Mouse (Mus musculus) NIH3T3 (cell line): ENCODE results near the gene Cdh13.

Source experiments
- DNase-seq: peaks from one replicate; pipeline ENCODE4 v3.0.0-alpha.2; 2012; ENCODE audit warnings: low read depth

Cdh13 gene

GRCm38 (mm10) chr8:119258642-119259041, 975.1 kb downstream of the Cdh13 start:
- peak; percentile 36 for DNase-seq

- no peak for DNase-seq
Observed at GRCm38 (mm10) chr8:119263750-119264149, 980.2 kb downstream of the Cdh13 start.

GRCm38 (mm10) chr8:119266304-119266703, 982.8 kb downstream of the Cdh13 start:
- no peak for DNase-seq

- DNase-seq, result no peak
Observed at GRCm38 (mm10) chr8:119269576-119269975, 986.0 kb downstream of the Cdh13 start.

- no peak for DNase-seq
Observed at GRCm38 (mm10) chr8:119270371-119270770, 986.8 kb downstream of the Cdh13 start.

- DNase-seq, result no peak
Observed at GRCm38 (mm10) chr8:119272891-119273290, 989.4 kb downstream of the Cdh13 start.

GRCm38 (mm10) chr8:119275442-119275841, 991.9 kb downstream of the Cdh13 start:
- no peak for DNase-seq

GRCm38 (mm10) chr8:119277047-119277451, 993.5 kb downstream of the Cdh13 start:
- no peak for DNase-seq

- no peak for DNase-seq
Observed at GRCm38 (mm10) chr8:119281761-119282160, 998.2 kb downstream of the Cdh13 start.

GRCm38 (mm10) chr8:119284516-119284915, 1001.0 kb downstream of the Cdh13 start:
- no peak for DNase-seq

- no peak for DNase-seq
Observed at GRCm38 (mm10) chr8:119284920-119285319, 1001.4 kb downstream of the Cdh13 start.

GRCm38 (mm10) chr8:119295477-119295876, 1011.9 kb downstream of the Cdh13 start:
- DNase-seq, result peak; percentile 4

- peak; percentile 38 for DNase-seq
Observed at GRCm38 (mm10) chr8:119297752-119298151, 1014.2 kb downstream of the Cdh13 start.

GRCm38 (mm10) chr8:119300335-119300734, 1016.8 kb downstream of the Cdh13 start:
- no peak for DNase-seq

GRCm38 (mm10) chr8:119304196-119304595, 1020.7 kb downstream of the Cdh13 start:
- no peak for DNase-seq

GRCm38 (mm10) chr8:119311412-119311811, 1027.9 kb downstream of the Cdh13 start:
- DNase-seq, result peak; percentile 55

- DNase-seq, result no peak
Observed at GRCm38 (mm10) chr8:119323215-119323614, 1039.7 kb downstream of the Cdh13 start.

- no peak for DNase-seq
Observed at GRCm38 (mm10) chr8:119339546-119339945, 1056.0 kb downstream of the Cdh13 start.

GRCm38 (mm10) chr8:119343606-119344005, 1060.1 kb downstream of the Cdh13 start:
- peak; percentile 17 for DNase-seq

- DNase-seq, result peak; percentile 98
Observed at GRCm38 (mm10) chr8:119344190-119344856, 1060.8 kb downstream of the Cdh13 start, which contains the start of gene Hsbp1. Gene Hsbp1, plus strand, starts transcription at chr8:119344488.

- DNase-seq, result peak; percentile 48
Observed at GRCm38 (mm10) chr8:119345029-119345682, 1061.6 kb downstream of the Cdh13 start.

GRCm38 (mm10) chr8:119345683-119346075, 1062.1 kb downstream of the Cdh13 start:
- DNase-seq, result peak; percentile 15

- DNase-seq, result no peak
Observed at GRCm38 (mm10) chr8:119351647-119352046, 1068.1 kb downstream of the Cdh13 start.
